Mouse (Mus musculus) activated CD4-positive, CD25-positive, alpha-beta regulatory T cell, adult 4 months (primary cell): ENCODE measurements around the gene Hpcal1. TPM values are rescaled to one million over a fixed set of nuclear protein-coding genes. Genes with fewer than 3 reads are reported as not detected.
A peak's percentile ranks its signal among the peaks of the same experiment; 100 is the strongest.

ENCODE experiments used
- ATAC-seq: one replicate; pipeline ENCODE4 v1.8.0; 2017
- polyA plus RNA-seq, 2 experiments: library from polyadenylated mRNA; unstranded; fragments of 100-300 nt; shearing (Covaris generic); gene quantifications; one replicate each; pipeline ENCODE4 v1.2.1; 2017

Gene Hpcal1
- polyA plus RNA-seq, 2 experiments from 2014 or later: 59.7 to 63.6 TPM

DNA sequence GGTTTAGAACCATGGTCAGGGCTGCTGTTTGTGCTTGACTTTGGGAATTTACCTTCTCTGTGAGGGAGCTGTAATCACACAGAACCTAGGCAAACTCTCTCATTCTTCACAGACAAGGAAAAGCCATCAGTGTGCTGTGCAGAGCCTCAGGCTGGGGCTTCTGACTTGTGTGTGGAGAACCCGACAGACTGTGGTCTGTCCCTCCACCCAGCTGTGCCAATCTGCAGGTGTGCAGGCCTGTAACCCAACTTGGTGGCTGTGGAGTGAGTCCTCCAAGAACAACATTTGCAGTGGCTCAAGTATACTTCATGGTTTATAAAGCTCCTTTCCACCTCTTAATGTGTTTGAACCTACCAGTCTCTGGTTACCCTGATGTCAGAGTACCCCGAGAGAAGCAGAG lies 4.5 kb upstream of the Hpcal1 start:
- no peak for ATAC-seq

DNA sequence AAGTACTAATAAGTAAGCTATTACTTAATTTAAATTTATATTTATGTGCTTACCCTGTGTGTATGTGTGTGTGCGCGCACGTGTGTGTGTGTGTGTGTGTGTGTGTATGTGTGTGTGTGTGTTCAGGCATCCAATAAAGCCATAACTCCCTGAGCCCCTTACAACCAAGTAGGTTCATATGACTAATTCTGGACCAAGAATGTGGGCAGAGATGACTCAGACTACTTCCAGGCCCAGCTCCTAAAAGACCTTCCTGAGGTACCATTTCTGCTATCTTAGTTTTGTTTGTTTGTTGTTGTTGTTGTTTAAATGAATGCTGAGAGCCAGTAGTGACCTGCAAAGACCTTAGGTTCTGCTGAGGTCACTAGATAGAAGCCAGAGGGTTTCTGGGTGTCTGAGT lies 1.7 kb upstream of the Hpcal1 start:
- no peak for ATAC-seq

DNA sequence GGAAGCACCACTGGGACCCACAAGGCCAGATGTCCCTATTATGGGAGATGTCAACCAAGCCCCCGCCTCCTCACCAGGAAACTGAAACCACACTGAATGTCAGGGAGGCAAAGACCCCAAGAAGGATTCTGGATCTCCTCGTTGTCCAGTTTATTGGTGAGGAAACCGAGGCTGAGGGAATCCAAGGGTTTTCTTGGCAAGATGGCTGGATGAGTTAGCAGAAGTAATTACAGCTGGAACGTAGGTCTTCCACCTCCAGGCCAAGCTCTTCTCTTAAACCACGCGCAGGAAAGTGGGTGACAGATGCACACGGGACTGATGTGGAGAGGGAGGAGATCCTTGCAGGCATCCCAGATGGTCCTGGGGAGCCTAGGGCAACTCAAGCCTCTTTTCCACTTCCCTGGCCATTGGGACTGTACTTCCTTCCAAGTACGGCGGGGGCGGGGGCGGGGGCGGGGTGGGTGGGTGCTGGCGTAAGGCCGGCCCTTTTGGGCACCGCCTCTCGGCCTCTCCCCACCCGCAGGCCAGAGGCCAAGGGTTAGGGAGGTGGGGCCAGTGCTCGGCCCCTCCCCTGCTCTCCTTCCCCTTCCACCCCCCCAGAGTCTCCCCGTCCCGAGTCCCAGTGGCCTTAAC lies 609 bp upstream of the Hpcal1 start:
- ATAC-seq: peak; percentile 33

DNA sequence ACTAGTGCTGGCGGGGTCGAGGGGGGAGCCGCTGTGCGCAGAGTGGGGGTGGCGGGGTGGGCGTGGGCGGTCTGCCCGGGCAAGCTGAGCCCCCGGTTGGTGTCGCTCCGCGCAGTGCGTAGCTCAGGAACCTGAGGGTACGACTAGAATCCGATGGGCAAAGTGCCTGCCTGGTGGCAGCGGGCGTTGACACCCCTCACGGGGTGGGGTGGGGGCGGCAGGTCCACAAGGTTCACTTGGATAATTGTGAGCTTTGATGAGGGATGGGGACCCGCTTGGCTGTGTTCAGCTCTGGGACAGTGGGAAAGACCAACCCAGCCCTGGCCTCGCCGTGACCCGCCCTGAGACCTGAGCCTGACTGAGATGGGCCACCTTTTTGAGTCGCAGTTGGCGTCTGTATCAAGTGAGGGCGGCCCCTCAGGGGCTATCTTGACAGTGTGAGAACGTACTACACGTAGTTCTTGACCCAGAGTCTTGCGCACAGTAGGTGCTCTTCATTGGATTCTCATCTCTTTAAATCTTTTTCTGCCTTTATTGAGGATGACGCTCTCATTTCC lies 742 bp downstream of the Hpcal1 start:
- ATAC-seq: no peak

DNA sequence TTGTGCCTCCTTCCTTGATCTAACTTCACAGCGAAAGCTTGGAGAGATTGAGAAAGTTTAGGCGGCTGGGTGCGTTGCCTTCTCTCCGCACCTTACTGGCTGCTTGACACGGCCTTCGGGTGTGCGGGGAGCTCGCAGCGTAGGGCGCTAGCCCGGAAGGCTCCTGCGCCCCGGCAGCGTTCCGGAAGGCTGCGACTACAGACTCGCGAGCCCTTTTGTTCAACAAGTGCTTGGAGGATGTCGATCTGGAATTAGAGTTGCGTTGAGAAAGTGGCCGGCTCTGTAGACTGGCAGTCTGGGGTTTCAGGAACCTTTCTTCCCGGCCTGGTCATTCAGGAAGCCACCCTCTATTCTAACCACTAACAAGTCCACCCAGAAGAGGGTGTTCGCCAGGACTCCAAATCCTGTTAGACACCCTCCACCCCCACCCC lies 1.2 kb downstream of the Hpcal1 start:
- peak; percentile 17 for ATAC-seq

DNA sequence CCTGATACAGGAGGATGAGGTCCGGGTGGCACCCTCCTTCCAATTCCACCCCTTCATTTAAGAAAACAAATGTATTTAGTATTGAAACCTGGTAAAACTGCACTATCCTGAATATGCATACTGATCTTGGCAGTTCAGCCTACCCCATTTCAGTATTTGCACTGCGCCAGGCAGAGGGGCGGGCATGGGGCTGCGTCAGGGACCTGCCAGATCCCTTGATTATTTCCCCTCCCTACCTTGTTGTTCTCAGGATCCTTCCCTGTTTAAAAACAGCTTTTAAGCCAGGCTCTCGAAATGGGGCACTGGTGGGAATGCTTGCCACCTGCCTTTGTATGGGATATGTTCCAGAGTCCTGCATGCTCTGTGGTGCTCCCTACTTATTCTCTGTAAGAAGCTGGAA lies 1.7 kb downstream of the Hpcal1 start:
- no peak for ATAC-seq

DNA sequence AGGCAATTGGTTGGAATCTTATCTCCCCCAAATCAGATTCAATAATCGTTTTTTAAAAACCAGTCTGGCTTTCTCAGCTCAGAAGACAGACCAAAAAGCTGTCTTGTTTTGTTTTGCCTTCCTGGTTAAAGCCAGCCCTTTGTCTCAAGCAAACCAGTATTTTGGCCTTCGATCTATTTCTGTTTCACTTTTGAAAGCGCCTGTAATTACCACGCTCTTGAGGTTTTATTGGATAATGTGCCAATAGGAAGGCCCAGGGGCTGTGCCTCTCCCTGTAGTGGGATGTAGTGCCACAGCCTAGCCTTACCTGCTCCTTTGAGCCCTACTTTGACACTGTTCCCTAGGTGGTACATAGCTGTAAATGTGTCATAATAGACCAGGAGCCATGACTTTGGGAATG lies 2.3 kb downstream of the Hpcal1 start:
- ATAC-seq: no peak

DNA sequence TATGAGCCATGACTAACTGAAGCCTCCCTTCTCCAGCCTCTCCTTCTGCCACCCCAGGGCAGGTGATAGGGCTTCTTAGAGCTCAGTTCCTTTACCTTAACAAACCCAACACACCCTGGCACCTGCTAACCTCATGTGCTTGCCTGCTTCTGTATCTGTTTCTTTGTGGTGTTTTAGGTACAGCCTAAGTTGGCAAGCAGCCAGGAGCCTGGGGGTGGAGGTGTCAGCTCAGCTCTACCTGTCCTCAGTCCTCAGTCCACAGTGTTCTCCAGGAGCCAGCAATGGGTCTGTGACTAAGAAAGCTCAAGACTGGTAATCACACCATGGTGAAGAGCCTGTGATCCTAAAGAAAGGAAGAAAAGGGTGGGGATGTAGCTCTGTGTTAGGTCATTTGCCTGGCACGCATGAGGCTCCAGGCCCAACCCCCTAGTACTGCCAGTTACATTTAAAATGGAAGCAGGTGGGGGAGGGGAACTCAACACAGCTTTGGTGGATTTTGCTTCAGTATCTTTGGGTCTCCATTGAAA lies 4.0 kb downstream of the Hpcal1 start:
- ATAC-seq: peak; percentile 17

DNA sequence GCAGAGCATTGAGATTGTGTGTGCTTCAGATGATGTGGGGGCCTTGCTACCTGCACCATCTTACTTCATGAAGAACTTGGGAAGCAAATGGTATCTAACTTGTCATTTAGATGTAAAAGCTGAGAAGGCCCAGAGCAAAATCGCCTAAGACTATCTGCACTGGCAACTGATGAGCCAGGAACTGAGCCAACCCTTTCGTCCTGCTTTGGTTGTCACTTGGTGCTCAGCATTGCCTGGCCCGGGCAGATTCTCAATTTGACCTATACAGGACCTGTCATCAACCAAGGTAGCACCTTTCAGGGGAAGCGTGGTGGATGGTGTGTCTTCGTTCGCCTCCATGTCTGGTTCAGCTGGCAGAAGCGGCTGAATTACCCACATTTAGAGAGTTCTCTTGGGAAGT lies 5.7 kb downstream of the Hpcal1 start:
- no peak for ATAC-seq

DNA sequence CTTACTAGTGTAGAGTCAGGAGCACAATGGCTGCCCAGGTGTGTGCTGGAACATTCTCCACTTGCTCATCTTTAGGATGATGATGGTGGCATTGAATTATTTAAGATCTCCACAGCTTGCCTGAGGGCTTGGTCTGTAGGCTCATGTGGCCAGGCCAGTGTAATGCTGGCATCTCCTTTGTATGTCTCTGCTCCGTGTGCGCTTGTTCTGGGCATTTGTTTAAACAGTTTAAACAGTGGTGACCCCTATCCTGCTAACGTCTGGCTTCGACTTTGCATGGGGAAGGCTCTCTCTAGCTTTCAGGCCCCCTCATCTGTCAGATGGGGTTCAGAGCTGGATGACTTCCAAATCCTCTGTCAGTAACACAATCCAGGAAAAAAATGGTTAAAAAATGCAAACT lies 8.3 kb downstream of the Hpcal1 start:
- no peak for ATAC-seq

DNA sequence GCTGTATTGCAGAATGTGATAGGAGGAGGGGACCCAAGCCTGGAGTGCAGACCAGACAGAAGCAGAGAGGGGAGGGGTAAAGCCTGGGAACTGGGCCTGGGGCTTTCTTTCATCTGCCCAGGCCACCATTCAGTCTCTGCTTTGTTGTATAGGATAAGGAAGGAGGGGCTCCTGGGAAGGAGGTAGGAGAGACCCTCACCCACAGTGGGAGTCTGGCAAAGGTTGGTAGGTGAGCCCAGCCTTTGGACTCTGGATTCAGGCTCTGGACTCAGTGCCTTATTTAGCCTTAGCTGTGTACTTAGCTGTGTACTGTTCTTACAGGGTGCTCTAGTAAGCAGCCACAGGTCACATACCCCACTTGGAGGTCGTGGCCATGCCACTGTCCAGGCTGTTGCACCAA lies 8.8 kb downstream of the Hpcal1 start:
- no peak for ATAC-seq

DNA sequence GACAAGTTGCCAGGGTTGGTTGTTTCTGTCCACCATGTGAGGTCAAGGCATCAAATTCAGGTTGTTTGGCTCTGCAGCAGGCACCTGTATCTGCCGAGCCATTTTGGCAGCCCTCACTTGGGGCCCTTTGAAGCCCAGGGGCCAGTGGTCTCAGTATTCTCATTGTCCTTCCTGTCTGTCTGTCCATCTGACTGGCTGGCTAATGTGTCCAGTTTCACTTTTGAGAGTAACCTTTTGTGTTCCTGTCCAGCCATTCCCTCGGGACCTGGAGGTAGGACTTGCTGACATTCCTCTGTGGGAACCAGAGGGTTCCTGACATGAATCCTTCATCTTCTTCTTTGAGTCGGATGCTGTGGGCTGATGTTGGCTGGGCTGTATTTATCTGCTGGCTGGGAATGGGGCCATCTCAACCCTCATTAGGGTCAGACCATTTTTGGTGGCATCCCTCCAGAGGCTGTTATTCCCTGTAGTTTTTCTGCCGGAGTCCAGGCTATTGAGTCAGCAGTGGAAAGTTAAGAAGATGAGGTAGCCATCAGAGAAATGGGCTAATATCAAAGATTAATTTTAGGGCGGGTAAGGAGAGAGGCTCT lies 10.6 kb downstream of the Hpcal1 start:
- no peak for ATAC-seq

DNA sequence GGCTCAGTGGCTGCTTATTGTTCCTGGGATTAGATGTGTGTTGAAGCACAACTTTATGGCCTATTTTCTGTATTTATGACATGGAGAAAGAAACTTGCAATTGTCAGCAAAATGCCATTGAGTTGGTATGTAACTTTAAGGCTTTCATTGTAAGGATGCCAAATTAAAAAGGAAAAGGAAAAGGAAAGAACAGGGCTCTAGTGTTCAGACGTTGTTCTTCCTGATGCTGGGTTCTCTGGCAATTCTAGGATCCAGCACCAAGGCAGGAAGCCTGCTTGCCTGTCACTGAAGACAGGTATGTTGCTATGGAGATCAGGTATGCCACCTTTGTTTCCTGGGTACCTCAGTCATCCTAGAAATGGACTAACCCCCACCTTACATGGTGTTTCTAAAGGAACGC lies 11.1 kb downstream of the Hpcal1 start:
- no peak for ATAC-seq

DNA sequence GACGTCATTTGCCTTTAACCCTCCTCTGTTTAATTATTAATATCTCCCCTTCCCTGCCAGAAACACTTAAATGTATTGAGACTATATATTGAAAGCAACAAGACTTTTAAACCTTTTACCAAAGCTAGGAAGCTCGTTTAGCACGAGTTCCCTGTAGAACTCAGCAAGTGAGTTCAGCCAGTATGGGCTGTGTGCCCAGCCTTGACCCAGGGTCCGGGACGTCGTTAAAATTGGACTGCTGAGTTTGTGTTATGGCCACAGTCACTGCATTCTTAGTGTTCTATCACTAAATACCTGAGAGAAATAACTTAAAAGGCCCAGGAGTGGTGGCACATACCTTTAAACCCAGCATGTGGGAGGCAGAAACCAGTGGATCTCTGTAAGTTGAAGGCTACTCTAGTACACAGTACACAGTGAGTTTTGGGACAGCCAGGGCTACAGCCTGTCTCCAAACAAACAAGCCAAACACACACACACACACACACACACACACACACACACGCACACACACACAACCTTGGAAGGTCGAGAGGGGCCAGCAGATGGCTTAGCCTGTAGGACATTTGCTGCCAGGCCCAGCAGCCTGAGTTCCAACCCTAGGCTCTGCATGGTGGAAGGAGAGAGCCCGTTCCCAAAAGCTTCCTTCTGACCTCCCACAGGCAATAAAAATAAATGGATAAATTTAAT lies 11.7 kb downstream of the Hpcal1 start:
- no peak for ATAC-seq

DNA sequence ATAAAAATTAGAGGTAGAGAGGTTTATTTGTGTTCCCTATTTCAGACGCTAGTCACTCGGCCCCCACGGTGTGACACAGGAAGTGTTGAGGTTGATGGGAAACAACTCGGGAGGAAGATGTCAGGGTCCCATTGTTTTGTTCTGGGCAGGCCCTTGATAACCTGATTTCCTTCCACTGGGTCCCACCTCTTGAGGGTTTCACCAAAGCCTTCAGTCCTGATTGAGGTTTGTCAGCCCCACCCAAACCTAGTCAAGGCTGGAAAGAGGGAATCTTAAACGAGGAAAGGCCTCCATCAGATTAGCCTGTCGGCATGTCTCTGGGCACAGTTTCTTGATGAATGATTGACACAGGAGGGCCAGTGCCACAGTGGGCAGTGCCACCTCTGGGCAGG lies 12.3 kb downstream of the Hpcal1 start:
- no peak for ATAC-seq

DNA sequence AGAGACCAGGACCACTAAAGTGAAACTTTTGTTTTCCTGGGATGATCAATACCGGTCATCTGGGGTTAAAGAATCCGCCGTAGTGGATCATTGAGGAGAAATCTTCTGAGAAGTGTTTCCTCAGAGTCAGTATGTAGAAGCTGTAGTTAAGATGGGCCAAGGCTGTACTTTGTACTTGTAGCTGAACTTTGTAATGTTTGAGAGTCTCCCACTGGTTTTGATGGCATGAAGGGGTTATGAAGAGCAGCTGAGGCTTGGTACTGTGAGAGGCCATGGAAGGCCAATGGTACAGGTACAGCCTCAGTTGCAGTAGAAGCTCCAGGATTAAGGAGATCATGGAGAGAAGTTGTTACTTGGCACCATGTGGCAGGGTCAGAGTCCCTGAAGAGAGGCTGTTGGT lies 13.2 kb downstream of the Hpcal1 start:
- ATAC-seq: no peak

DNA sequence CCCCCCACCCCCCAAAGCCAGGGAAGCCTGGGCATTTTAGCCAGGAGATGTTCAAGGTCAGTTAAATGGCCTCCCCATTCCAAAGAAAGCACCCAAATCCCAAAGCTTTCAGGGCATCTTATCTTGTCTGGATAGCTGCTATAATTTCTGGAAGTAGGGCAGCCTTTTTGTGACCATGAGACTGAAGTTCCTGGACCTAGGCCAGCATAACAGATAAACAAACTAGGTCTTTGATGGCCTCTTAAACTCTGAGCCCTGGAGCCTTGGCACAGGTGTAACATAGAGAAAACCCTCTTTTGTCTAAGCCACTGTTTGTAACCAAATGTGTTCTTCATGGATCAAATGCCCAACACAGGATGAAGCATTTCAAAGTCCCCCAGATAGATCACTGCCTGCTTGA lies 16.8 kb downstream of the Hpcal1 start:
- ATAC-seq: no peak

DNA sequence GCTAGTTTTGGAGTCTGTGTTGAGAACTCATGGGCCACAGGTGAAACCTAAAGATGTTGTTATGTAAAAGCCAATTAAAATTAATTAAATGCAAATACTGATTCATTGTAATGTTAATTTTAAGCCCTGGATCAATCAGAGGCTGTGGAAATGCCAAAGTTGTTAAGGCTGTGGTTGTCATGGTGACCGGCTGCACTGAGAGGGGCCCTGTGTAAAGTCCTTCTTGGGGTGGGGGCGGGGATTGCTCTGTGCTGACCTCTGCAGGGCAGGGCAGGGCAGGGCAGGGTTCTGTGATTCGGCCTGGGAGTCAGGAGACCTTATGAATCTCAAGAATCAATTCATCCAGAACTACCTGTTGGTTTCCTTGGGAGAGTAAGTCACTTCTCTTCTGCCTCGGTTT lies 18.8 kb downstream of the Hpcal1 start:
- peak; percentile 12 for ATAC-seq

DNA sequence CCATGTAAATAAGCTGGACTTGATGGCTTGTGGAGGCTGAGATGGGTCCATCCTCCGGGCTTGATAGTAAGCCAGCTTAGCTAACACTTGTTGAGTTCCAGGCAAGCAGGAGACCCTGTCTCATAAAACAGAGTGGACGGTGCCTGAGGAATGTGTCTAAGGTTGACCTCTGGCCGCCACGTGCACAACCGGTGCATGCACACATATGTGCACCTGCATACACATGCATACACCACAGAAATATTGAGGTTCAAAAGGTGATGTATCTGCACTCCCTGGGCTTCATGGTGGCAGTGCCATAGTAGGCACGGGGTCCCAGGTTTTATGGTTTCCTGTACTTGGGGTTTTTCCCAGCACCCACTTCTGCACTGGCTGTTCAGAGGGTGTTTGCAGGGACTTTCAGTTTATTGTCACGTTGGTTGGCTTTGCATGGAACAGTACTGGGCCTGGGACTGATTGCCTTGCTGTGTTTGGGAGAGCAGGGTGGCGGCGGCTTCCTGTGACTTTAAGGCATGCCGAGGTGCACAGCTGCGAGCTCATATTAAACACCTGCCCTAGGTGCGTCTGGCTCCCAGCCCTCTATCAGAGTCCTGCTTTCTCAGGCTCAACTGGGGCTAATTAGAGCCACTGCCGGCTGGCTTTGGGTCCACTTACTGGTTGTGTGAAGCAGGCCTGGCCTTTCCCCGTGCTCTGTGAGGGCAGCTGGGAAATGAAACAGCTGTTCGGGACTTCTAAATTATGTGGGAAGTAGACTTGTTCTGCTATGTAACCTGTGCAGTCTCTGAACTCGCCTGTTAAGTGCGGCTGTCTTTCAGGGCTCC lies 19.5 kb downstream of the Hpcal1 start:
- ATAC-seq: peak; percentile 69

DNA sequence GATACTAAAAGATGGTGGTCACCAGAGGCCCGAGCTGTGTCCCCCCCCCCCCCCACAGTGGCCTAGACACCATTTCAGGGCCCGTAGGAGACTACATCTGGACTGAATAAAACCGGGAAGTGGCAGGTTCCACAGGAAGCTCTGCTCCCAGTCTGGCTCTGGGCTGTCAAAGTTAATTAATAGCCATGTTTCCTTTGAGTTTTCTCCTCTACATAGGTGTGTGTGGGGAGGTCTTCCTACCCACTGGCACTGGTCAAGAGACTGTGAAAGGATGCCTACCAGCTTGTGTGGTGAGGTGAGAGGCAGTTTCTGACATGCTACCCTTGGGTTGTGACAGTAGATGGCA lies 20.1 kb downstream of the Hpcal1 start:
- ATAC-seq: no peak

DNA sequence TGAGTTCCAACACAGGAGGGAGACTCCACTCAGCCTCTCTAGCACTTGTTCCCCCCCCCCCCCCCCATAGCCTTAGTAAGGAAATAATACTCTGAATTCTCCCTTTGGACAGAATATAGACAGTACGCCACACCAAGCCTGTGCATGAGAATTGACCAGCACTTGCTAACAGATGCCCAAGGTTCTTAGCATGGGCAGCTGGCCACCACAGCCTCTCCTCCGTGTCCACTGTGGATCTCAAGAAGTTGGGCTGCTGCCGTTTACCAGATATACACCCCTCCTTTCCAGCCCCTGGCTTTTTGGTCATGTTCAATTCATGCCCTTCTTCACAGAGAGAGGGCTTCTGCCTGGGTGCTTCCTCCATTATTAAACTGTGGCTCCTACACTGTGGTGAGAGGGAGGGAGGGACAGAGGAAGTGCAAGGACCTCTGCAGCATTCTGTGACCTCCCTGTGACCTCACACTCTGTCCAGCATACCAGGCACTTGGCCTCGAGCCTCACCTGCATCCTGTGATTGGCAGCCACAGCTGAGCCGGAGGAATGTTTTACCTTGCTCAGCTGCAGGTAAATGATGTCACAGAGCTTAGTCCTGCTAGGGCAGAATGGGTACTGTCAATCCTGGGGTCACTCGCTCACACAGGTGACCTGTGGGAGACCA lies 21.2 kb downstream of the Hpcal1 start:
- ATAC-seq: no peak

DNA sequence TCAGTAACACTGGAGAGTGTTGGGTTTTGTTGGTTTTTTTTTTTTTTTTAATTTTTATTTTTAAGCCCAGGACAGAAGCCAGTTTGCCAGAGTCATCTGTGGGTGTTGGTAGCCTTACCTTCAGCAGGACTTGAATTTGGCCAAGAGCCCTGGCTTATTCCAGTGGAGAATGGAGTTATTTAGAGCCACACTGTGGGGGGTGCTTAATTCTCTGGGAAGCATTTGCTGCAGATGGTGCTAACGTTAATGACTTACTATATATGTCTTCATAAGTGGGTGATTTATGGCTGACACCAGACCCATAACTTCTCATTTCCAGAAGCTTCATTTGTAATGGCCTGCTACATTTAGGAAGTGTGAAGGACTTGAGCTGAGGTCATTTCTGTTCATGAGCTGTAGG lies 21.9 kb downstream of the Hpcal1 start:
- ATAC-seq: no peak
